Mouse (Mus musculus): ENCODE measurements around the gene Ppp4r1.

GRCm38 (mm10) chr17:65811032-65811431 is 28.7 kb downstream of the Ppp4r1 start:
- TF ChIP-seq POLR2A (IDR thresholded peaks at IDR 0.05; ENCODE audit: borderline replicate concordance, extremely low read depth, insufficient read depth, insufficient read length, poor library complexity, severe bottlenecking) (no peak), CTCF (IDR thresholded peaks at IDR 0.05; ENCODE audit: borderline replicate concordance, extremely low read depth, insufficient read depth, insufficient read length) (no peak)

Data from brain, embryonic 14.5 days (tissue).